Mouse (Mus musculus): ENCODE results near the gene Slc38a8. TPM values are rescaled to one million over a fixed set of nuclear protein-coding genes. Genes with fewer than 3 reads are reported as not detected.
A peak's percentile ranks its signal among the peaks of the same experiment; 100 is the strongest.

The Slc38a8 gene
- polyA plus RNA-seq, 1 experiment: 0.08 TPM

GRCm38 (mm10) chr8:119484145-119484896 is 17.2 kb downstream of the Slc38a8 start:
- DNase-seq (ENCODE audit: low spot score): no peak

GRCm38 (mm10) chr8:119478684-119479083 is 22.8 kb downstream of the Slc38a8 start:
- DNase-seq (ENCODE audit: low spot score): no peak

- DNase-seq (ENCODE audit: low spot score): no peak
Observed at GRCm38 (mm10) chr8:119468091-119468490, 33.4 kb downstream of the Slc38a8 start.

DNA sequence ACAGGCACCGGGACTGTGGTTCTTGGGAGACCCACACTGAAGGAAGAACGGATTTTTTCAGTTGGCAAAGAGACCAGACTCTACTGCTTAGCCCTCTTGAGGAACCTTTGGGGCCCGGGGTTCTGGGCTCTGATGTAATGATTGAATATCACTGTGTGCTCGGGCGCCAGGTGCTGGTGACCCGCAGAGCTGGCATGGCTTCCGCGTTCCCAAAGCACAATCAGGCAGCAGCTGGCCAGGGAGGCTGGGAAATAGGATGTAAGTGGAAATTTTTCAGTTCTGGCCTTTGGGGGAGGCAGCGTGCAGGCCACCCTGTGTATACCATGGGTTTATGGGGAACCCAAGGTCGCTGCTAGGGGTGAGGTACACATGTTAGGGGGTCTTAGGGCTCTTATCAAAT is 34.7 kb downstream of the Slc38a8 start:
- DNase-seq (ENCODE audit: low spot score): no peak

DNA sequence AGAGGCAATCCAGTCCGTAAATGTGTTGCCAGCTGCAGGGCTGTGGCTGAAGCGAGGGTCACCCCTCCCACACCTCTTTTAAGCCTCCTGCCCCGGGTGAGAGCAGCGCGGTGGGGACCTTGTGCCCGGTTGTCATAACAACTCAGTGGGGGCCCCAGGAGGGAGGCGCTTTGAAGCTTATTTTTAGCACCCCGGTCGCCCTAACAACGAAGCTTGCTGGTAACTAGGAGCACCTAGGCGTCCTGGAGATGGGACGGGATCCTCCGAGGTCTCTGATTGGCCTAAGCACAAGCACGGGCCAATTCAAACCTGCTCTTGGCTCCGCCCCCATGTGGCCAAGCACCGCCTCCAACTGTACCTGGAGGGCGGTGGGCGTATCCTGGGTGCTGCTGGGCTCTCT is 35.4 kb downstream of the Slc38a8 start:
- DNase-seq (ENCODE audit: low spot score): no peak

DNA sequence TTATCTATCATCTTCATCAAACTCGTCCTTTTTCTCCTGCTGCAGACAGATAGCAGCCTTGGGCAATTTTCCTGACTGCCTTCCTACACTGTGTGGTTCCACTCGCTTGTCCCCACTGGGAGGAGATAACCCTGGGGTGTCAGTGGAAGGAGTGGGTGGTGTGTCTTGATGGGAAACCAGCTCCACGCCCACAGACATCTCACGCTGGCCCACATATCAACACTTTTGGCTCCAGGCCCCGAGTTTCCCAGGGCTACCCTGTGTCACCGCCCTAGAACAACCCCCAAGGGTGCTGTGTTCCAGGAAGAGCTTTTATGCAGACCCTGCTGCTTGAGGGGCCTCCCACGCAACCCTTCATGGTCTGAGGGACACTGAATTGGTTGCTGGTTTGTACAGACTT is 37.8 kb downstream of the Slc38a8 start:
- no peak for DNase-seq (ENCODE audit: low spot score)

DNA sequence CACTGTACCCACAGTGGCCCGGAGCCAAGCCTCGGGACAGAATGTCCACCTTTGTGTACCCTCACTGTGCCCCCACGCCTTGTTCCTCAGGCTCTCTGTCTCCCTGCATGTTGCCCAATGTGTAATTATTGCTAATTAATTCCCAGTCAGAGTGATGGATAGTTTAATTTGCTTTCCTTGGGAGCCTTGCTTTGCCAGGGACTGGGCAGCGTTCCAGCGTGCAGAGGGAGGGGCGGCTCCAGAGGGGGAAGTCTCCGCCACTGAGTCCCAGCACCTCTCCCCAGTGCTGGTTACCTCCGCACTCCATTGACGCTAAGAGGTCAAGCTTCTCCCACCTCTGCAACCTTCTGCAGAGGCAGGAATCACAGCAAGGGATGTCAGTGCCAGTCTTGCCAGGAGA is 40.1 kb downstream of the Slc38a8 start:
- no peak for DNase-seq (ENCODE audit: low spot score)

GRCm38 (mm10) chr8:119459724-119460123 is 41.8 kb downstream of the Slc38a8 start:
- DNase-seq (ENCODE audit: low spot score): no peak

- no peak for DNase-seq (ENCODE audit: low spot score)
Observed at GRCm38 (mm10) chr8:119456045-119456444, 45.5 kb downstream of the Slc38a8 start.

- DNase-seq (ENCODE audit: low spot score): no peak
Observed at GRCm38 (mm10) chr8:119452919-119453318, 48.6 kb downstream of the Slc38a8 start.

- DNase-seq (ENCODE audit: low spot score): no peak
Observed at GRCm38 (mm10) chr8:119451131-119451530, 50.4 kb downstream of the Slc38a8 start.

GRCm38 (mm10) chr8:119449627-119450026 is 51.9 kb downstream of the Slc38a8 start:
- DNase-seq (ENCODE audit: low spot score): no peak

GRCm38 (mm10) chr8:119447781-119448170 is 53.7 kb downstream of the Slc38a8 start:
- no peak for DNase-seq (ENCODE audit: low spot score)

DNA sequence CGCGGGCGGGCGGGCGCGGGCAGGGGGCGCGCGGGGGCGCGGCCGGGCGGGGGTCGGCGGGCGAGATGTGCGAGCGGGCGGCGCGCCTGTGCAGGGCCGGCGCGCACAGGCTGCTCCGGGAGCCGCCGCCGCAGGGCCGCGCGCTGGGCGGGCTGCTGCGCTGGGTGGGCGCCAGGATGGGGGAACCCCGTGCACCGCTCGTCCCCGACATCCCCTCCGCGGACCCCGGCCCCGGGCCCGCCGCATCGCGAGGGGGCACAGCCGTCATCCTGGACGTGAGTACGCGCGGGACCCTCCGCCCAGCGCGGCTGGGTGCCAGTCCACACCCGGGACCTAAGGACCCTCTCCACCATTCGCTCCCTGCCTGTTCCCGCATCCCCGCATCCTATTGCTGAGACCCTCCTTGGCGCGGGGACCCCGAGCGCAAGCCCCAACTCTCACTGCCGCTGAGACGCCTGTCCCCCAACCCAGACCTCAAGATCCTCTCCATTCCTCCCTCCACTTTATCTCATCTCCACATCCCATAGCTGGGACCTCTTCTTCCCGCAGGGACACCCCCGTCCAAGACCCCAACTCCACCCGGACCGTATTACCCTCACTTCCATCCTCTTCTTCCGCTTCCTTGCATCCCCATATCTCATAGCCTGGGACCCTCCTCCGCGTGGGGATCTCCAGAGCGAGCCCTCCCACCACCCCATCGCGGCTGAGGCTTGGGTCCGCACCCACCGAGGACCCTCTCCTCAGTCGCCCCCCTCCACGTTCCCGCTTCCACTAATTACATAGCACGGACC is 54.3 kb downstream of the Slc38a8 start:
- DNase-seq (ENCODE audit: low spot score): no peak

DNA sequence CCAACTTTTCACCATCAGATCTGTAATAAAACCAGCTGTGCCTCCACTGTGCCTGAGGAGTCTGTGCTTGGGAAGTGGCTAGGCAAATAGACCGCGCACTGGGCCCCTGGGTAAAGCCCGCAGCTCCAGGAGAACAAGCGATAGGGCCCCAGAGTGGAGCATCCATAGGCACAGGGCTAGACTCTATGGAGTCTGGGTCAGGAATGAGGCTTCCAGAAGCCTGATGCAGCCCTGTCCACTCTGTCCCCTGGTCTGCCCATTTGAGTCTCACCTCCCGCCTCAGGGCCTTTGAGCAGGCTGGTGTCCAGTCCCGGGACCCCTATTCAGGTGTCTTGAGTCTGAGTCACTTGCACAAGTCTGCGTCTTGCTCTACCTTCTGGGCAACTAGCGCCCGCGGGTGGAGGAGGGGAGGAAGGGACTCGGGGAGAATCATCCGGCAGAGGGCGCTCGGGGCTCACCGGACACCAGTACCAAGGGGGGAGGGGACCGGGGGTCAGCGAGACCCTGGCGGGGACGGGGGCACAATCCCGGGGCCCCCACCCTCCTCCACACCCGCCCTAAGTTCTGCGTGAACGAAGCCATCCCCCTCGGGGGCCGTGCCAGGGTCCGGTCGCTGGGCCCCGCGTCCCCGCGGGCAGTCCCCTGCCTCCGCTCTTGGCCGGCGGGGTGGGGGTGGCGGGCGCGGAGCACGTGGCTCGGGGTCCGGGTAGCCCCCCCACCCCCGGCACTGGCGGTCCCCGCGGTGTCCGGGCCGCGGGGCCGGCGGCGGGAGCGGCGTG is 55.1 kb downstream of the Slc38a8 start, which contains the start of gene Necab2:
Gene Necab2 (plus strand): TSS at position 509 of the 779 bp plus-strand sequence.
- DNase-seq (ENCODE audit: low spot score): peak; percentile 80

- no peak for DNase-seq (ENCODE audit: low spot score)
Observed at GRCm38 (mm10) chr8:119442970-119443369, 58.5 kb downstream of the Slc38a8 start.

GRCm38 (mm10) chr8:119442013-119442412 is 59.5 kb downstream of the Slc38a8 start:
- DNase-seq (ENCODE audit: low spot score): no peak

- no peak for DNase-seq (ENCODE audit: low spot score)
Observed at GRCm38 (mm10) chr8:119440952-119441270, 60.6 kb downstream of the Slc38a8 start.

DNA sequence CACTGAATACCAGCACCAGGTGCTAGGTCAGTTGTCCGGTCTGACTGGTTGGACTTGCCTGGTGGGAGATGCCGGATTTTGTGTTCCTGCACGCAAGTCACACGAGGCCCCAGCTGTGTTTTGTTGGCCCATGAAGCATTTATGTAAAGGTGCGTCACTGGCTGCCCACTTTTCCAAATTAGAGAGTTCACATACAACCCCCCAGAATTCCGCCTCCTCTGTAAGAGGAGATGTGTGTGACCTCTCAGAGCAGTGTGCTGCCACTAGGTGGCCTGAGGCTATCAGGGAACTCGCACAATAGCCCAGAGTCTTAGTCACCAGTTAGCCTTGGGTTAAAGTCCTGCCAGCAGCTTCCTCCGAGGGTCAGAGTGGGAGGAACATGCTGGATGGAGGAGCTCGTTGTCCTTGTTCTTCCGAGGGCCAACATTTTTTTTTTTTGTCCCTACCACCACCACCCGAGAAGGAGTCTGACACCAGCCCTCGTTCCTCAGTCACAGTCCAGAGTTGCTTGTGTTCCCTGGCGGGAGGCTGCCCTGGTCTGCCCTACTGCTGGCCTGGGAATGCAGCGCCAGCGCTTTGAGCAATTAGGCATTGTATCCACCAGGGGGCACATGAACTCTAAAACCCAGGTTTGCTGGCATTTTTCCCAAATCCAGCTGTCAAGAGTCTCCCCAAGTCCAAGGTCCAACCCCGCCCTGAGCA is 61.1 kb downstream of the Slc38a8 start:
- no peak for DNase-seq (ENCODE audit: low spot score)

- DNase-seq (ENCODE audit: low spot score): no peak
Observed at GRCm38 (mm10) chr8:119439893-119440249, 61.6 kb downstream of the Slc38a8 start.

GRCm38 (mm10) chr8:119439424-119439823 is 62.1 kb downstream of the Slc38a8 start:
- no peak for DNase-seq (ENCODE audit: low spot score)

DNA sequence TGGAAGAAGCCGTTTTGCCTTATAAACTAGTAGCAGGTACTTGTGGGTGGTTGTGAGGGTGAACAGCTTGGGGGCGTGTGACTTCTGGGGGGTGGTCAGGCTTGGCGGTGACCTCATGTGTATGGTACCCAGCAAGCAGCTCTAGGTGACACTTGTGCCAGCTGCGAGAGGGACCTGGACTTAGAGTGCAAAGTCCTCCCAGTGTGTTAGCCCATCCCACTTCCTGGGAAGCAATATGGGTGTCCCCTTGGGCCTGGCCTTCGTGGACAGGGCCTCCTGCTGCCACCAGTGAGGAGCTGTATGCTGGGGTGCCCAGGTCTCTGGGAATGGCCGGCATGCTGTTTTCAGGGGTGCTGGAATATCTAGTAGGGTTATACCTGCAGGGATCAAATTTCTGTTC is 62.6 kb downstream of the Slc38a8 start:
- DNase-seq (ENCODE audit: low spot score): no peak

Measured in urinary bladder, adult 2 months (tissue).